In the genomic region with DNA sequence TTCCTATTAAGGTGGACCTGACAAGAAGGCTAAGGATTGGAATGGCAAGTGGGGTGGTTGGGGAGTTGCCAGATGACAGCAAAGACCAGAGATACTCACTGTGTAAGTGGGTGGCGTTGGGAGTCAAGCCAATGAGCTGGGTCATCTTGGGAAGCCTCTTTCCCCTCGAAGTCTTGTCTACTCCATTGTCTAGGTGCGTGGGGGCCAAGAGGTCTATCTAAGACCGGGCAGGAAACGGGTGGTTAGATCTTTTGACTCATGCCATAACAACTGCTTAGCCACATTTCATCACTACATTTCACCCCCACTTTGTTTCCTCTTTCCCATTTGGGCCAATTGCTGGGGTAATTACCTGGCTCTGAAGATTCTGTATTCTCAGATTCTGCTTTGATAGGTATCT, we compare ENCODE assay signal across 8 mouse cellular contexts. TPM values are rescaled to one million over a fixed set of nuclear protein-coding genes. Genes with fewer than 3 reads are reported as not detected.
DNase-seq lines count a peak whose midpoint lies in the region; ATAC-seq and TF ChIP-seq lines count a peak whose summit lies in the region.

No protein-coding gene starts in this region.

- no peaks in the 10 kb centered on the region for H3K27me3 ChIP-seq in forebrain, postnatal 0 days (ENCODE audit: insufficient read depth, low read length)
- H3K27me3 ChIP-seq in stomach, postnatal 0 days (ENCODE audit: control insufficient read depth, insufficient read depth, low read length): no peaks in the 10 kb centered on the region

- peak overlapping the region; percentile 41; the same call in 1 of the 2 replicates for H3K4me3 ChIP-seq in forebrain, postnatal 0 days (ENCODE audit: low read depth, low read length)
- peak overlapping the region; percentile 43 for H3K4me3 ChIP-seq in stomach, postnatal 0 days (ENCODE audit: low read depth, low read length)

- TF ChIP-seq EP300 in stomach, postnatal 0 days (optimal IDR thresholded peaks at IDR 0.05): no peak

- H3K9me3 ChIP-seq in forebrain, postnatal 0 days (ENCODE audit: low read length): no peaks in the 10 kb centered on the region
- H3K9me3 ChIP-seq in stomach, postnatal 0 days (ENCODE audit: control insufficient read depth, low read length): no peaks in the 10 kb centered on the region

- no peaks in the 10 kb centered on the region; the same call in 1 of the 2 replicates for H3K4me1 ChIP-seq in forebrain, postnatal 0 days (ENCODE audit: insufficient read depth)
- peaks cover 31% of the 10 kb centered on the region for H3K4me1 ChIP-seq in stomach, postnatal 0 days (replicated peaks; ENCODE audit: control insufficient read depth, insufficient read depth)

- 87% methylated on average over 5 of the region's 5 CpGs for WGBS in forebrain, postnatal 0 days
- WGBS in stomach, postnatal 0 days: 88% methylated on average over 5 of the region's 5 CpGs

- no peak for TF ChIP-seq CTCF in forebrain, postnatal 0 days (IDR thresholded peaks at IDR 0.05; ENCODE audit: low read depth)
- no peak for TF ChIP-seq CTCF in stomach, postnatal 0 days (IDR thresholded peaks at IDR 0.05; ENCODE audit: low read depth)

- no peak overlapping the region for H3K9ac ChIP-seq in forebrain, postnatal 0 days
- H3K9ac ChIP-seq in stomach, postnatal 0 days (ENCODE audit: low read length): peak overlapping the region; percentile 69

- H3K27ac ChIP-seq in forebrain, postnatal 0 days (ENCODE audit: low read depth, low read length): peak overlapping the region; percentile 59; the same call in 1 of the 2 replicates
- H3K27ac ChIP-seq in stomach, postnatal 0 days (replicated peaks): peak overlapping the region; percentile 84

- ATAC-seq in forebrain, postnatal 0 days: no peak
- no peak for ATAC-seq in stomach, postnatal 0 days (ENCODE audit: low FRiP score, low TSS enrichment)

- H3K4me2 ChIP-seq in forebrain, postnatal 0 days (ENCODE audit: low read depth): peak overlapping the region; percentile 83
- H3K4me2 ChIP-seq in stomach, postnatal 0 days (replicated peaks; ENCODE audit: low read depth): peak overlapping the region; percentile 75

- DNase-seq in CD4-positive helper T cell, adult 2 months (ENCODE audit: low read depth, low spot score): peak; percentile 62
- peak; percentile 85 for DNase-seq in NIH3T3 (ENCODE audit: low read depth)
- DNase-seq in forebrain, postnatal 0 days: no peak
- peak; percentile 47 for DNase-seq in kidney, adult 11 months
- DNase-seq in lung, postnatal 10 days: peak; percentile 79
- no peak for DNase-seq in stomach, postnatal 0 days (ENCODE audit: low spot score)
- no peak for DNase-seq in left cerebral cortex, adult 11 months (ENCODE audit: low spot score)
- no peak for DNase-seq in spleen, postnatal 36 days (ENCODE audit: low spot score in 2 of 2)

- H3K36me3 ChIP-seq in forebrain, postnatal 0 days (ENCODE audit: insufficient read depth): no peaks in the 10 kb centered on the region
- H3K36me3 ChIP-seq in stomach, postnatal 0 days (ENCODE audit: control insufficient read depth, insufficient read depth, low read length): no peaks in the 10 kb centered on the region

RNA-seq across cellular contexts. Expression of gene Angptl4, which starts 1.2 kb away (rescaled TPM):
- 13.2 and 17.2 TPM in 2 replicates for total RNA-seq in forebrain, postnatal 0 days (2014; rRNA removed)
- polyA plus RNA-seq in forebrain, postnatal 0 days (2015; fragmentation: Nextera tagmentation; extraction: Ambion mirVana): 24.4 and 25.2 TPM in 2 replicates
- 31.3 and 42.4 TPM in 2 replicates for polyA plus RNA-seq in stomach, postnatal 0 days (2015; fragmentation: Nextera tagmentation; extraction: Ambion mirVana)

RNA-seq across cellular contexts. Expression of gene Rab11b, which starts 20.1 kb away (rescaled TPM):
- total RNA-seq in forebrain, postnatal 0 days (2014; rRNA removed): 78.1 and 106 TPM in 2 replicates
- 527 and 560 TPM in 2 replicates for polyA plus RNA-seq in forebrain, postnatal 0 days (2015; fragmentation: Nextera tagmentation; extraction: Ambion mirVana)
- polyA plus RNA-seq in stomach, postnatal 0 days (2015; fragmentation: Nextera tagmentation; extraction: Ambion mirVana): 164 TPM in 2 replicates

RNA-seq across cellular contexts. Expression of gene Kank3, which starts 29.9 kb away (rescaled TPM):
- 36.5 and 42.7 TPM in 2 replicates for total RNA-seq in forebrain, postnatal 0 days (2014; rRNA removed)
- 35.8 and 43.4 TPM in 2 replicates for polyA plus RNA-seq in forebrain, postnatal 0 days (2015; fragmentation: Nextera tagmentation; extraction: Ambion mirVana)
- polyA plus RNA-seq in stomach, postnatal 0 days (2015; fragmentation: Nextera tagmentation; extraction: Ambion mirVana): 17.1 and 20.3 TPM in 2 replicates

RNA-seq across cellular contexts. Expression of gene Rps28, which starts 43.9 kb away (rescaled TPM):
- total RNA-seq in forebrain, postnatal 0 days (2014; rRNA removed): 589 and 1,055 TPM in 2 replicates
- 603 and 823 TPM in 2 replicates for polyA plus RNA-seq in forebrain, postnatal 0 days (2015; fragmentation: Nextera tagmentation; extraction: Ambion mirVana)
- 1,008 and 1,055 TPM in 2 replicates for polyA plus RNA-seq in stomach, postnatal 0 days (2015; fragmentation: Nextera tagmentation; extraction: Ambion mirVana)

RNA-seq across cellular contexts. Expression of gene Ndufa7, which starts 43.9 kb away (rescaled TPM):
- 258 and 291 TPM in 2 replicates for total RNA-seq in forebrain, postnatal 0 days (2014; rRNA removed)
- 529 and 626 TPM in 2 replicates for polyA plus RNA-seq in forebrain, postnatal 0 days (2015; fragmentation: Nextera tagmentation; extraction: Ambion mirVana)
- polyA plus RNA-seq in stomach, postnatal 0 days (2015; fragmentation: Nextera tagmentation; extraction: Ambion mirVana): 497 TPM in 2 replicates

Comparison
In these comparisons a context has a peak if more than half of its experiments do, and no peak if none do; other contexts are left out.
1. DNase-seq: peak in CD4-positive helper T cell, adult 2 months (single experiment), NIH3T3 (single experiment), kidney, adult 11 months (single experiment) and lung, postnatal 10 days (single experiment); none in forebrain, postnatal 0 days (single experiment), stomach, postnatal 0 days (single experiment), left cerebral cortex, adult 11 months (single experiment) and spleen, postnatal 36 days (0 of 2).